Mouse (Mus musculus): ENCODE data around the gene Slamf6.

The Slamf6 gene

DNA sequence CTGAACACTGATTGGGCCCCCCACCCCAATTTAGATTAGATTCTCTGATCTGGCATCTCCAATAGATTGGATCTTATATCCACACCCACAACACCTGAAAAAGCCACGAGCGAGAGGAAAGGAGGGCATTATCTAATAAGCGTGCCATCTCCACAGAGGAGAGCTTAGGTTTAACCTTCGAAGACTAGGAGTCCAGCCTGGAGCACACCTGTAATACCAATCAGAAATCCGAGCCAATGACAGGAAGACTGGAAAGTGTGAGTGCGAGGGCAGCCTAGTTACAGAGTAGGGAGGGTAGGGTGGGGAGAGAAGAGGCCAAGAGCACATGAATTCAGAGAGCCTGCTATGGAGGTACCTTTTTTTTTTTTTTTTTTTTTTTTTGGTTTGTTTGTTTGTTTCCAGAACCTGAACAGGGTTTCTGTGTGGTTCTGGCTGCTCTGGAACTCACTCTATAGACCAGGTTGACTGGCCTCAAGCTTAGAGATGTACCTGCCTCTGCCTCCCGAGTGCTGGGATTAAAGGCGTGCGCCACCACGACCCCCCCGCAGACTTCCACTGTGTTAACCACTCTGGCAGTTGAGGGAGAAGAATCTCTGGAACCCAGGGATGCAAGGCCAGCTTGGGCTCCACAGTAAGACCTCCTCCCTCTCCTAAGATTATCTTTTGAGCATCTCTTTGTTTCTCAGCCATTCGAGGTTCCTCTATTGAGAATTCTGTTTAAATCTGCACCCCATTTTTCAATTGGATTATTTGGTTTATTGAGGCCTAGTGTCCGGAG lies 81.7 kb downstream of the Slamf6 start:
- no peak for DNase-seq

DNA sequence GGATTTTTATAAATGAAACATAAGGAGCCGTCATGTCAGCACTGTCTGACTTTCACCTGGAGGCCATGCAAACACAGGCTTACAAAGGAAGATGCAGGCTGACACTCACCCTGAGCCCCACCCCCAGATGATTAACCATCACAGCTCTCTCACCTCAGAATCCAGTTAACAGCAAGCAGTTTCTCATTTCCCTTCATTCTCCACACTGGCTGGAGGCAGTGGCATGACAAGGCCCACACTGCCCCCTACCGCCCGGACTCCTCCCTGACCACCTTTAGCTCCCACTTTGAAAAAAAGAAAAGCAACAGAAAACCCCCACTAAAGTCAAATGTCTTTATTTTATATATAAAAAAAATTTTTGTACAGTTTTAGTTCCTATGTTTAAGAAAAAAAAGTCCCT lies 83.3 kb downstream of the Slamf6 start:
- DNase-seq: no peak

DNA sequence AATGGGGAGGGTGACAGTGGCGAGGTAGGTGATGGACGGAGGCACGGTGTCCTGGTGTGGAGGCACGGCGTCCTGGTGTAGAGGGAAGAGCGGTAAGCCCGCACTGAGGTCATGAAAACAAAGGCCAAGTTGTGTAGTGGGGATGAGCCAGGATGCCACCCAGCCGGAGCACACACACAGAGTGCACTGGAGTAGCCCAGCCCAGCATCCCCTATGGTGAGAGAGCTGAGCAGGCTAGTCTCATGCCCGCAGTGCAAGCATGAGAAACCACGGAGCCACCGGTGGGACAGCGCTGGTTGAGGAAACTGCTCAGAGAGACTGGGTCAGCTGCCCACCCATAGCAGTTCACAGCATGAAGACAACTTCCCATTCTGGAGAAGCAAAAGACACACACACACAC lies 84.3 kb downstream of the Slamf6 start:
- DNase-seq: no peak
